Mouse (Mus musculus): ENCODE results near the gene Slc25a39. TPM values are rescaled to one million over a fixed set of nuclear protein-coding genes. Genes with fewer than 3 reads are reported as not detected.
"Not testable (repeated sequence)": the region's sequence is repeated elsewhere in the genome, so short reads cannot be mapped to it uniquely, and the experiment has no call there.

Gene Slc25a39
- total RNA-seq, 4 experiments from 2014 or later: 62.0 to 72.4 (median 64.6) TPM

DNA sequence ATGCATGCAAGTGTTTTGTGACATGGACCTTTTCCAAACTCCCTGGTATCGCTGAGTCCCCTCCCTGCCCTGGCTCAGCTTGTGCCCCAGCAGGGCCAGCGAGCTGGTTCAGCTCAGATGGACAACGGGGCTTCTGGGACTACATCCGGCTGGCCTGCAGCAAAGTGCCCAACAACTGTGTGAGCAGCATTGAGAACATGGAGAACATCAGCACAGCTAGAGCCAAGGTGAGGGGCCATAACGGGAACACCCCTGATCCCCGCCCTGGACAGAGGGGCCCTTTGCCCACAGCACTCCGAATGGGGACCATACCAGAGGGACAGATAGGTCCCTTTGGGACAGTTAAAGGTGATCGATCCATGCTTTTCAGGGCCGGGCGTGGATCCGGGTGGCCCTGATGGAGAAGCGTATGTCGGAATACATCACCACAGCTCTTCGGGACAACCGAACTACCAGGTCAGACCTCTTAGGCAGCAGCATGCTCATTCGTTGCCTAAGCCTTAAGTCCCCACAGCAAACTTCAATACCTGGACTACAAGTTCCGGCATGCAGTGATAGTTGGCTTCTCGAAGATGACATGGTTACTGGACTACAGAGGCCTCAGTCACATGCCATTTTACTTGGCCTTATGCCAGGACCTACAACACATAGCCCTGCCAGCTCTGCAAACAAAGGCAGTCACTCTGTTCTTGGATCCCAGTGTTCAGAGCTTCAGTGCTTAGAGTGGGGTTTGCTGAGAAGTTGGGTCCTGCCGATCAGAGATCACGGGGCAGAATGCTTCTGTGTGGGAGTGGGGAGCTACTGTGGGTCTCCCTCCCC lies 9.5 kb downstream of the Slc25a39 start:
- peak; percentile 56 to 71 for DNase-seq (ENCODE audit: low spot score in 2 of 2)

DNA sequence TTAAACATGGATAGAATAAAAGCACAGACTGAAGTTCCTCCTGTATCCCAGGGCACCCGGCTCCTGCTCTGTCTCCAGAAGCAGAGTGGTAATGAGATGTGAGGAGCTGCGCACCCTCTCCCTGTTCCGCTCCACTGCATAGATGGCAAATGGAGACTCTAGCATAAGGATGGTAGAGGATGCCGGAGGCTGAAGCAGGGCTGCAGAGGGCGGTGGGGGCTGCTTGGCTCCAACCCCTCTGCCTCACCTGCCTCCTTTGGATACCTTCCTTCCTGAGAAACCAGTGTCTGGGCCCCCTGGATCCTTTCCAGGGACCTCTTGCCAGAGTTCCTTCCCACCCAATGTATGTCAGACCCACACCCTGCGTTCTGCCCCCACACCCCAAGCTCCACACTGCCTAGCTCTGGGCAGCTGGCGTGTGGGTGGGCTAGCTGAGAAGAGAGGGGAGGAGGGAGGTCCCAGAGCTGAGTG lies 11.0 kb downstream of the Slc25a39 start:
- DNase-seq (ENCODE audit: low spot score in 2 of 2): peak; percentile 31 to 39

DNA sequence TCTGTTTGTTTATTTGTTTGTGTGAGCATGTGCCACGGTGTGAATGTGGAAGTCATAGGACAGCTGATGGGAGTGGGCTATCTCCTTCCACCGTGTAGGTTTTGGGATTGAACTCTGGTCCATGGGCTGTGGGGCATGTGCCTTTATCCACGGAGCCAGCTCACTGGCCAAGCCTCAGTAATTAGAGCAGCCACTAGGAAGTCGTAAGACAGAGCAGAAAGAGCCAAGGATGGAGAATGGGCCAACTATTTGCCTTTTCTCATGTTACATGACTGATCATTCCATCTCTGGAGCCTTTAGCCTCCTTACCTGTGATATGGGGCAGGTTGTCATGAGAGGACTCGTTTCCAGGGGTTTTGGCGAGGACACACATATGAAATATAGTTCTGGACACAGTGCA lies 11.5 kb downstream of the Slc25a39 start:
- no peak for DNase-seq (ENCODE audit: low spot score in 2 of 2)

DNA sequence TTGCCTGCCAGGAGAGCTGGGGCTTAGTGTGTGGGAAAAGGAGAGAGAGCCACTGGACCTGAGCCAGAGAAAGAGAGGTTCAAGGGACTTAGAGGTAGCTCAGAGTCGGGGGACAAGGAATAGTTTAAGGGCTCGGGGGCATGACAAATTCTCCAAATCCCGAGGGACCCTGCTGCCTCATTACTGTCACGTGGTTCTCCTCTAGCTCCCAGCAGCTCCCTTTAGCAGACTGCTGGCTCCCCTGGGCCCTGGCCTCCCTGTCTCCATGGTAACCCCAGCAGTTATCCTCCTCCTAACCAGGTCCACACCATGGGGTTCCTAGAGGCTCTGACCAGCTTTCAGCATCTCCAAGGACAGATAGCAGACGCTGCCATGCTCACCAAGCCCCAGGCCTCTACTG lies 12.5 kb downstream of the Slc25a39 start:
- DNase-seq (ENCODE audit: low spot score in 2 of 2): peak in 1 of 2 experiments; percentile 25

DNA sequence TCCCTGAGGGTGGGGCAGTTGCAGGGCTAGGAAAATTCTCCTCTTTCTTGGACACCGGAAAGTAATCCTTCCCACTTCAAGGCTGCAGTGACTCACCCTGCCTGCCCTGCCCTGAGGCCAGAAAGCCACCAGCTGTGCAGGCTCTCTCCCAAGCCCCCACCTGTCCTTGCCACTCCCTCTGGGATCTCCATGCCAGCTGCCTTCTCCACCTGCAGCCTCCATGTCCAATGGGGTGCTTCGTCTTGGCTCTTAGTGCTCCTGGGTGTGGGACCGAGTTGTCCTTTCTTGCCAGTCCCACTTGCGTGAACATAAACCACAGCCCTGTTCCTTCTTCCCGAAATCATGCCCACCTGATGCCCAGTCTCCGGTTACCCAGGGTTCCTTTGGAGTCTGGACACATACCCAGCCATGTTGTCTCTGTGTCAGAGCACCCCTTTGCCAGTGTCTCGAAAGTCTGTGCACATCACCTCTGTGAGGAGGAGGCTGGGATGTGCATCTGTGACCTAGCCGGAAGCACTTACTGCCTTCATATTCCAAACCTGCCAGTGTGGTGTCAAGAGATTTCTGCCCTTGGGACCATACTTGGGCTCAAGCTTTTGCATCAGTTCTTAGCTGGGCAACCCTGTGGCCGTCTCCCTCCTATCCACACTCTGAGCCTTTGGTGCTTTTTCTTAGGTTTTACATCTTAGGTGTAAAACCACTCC lies 13.2 kb downstream of the Slc25a39 start:
- no peak for DNase-seq (ENCODE audit: low spot score in 2 of 2)

DNA sequence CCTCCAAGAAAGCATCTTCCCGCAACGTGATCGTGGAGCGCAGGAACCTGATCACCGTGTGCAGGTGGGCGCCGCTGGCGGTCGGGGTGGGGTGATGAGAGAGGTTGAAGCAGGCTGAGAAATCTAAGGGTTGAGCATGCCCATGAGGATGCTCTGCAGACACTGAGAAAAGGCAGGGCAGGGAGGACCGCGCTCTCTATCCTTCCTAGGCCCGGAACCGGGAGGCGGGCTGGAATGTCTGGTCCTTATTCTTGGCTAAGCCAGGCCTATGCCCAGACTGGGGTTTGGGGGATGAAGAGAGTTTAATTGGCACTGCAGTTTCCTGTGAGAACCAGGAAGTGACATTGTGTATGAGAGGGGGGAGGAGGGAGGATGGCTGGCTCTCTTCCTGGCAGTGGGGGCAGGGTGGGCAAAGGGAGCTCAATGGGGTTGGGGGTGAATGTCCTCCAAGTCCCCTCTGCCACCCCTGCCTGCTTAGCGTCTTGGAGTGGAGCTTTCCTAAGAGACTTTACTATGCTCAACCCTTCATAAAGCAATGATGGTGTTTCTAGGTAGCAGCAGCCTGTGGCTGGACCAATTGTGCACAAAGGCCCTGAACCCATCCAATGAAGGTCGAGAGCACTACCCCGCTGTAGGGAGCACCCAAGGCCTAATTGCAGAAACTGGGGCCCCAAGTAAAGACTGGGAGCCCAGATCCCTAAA lies 13.9 kb downstream of the Slc25a39 start:
- DNase-seq (ENCODE audit: low spot score in 2 of 2): peak; percentile 41 to 48

DNA sequence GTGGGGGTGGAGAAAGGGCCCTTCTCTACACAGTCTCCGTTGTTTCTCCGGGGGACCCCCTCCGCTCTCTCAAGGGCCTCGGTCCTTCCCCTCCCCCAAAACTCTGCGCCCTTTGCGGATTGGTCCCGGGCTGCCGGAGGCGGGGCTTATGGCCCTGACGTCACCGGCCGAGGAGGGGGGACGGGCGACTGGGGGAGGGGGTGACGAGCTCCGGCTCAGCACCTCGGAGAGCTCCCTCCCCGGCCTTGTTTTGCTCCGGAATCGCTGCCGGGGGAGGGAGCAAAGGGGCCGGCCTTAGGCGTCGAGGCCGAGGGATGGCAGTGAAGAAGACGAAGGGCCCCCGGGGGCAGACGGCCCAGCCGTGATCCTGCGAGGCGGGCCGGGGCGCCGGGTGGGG lies 14.5 kb downstream of the Slc25a39 start, which contains the start of gene Rundc3a:
TSS of gene Rundc3a (plus strand) at position 166 of the 397 bp plus-strand sequence.
- DNase-seq (ENCODE audit: low spot score in 2 of 2): peak; percentile 92 to 94

DNA sequence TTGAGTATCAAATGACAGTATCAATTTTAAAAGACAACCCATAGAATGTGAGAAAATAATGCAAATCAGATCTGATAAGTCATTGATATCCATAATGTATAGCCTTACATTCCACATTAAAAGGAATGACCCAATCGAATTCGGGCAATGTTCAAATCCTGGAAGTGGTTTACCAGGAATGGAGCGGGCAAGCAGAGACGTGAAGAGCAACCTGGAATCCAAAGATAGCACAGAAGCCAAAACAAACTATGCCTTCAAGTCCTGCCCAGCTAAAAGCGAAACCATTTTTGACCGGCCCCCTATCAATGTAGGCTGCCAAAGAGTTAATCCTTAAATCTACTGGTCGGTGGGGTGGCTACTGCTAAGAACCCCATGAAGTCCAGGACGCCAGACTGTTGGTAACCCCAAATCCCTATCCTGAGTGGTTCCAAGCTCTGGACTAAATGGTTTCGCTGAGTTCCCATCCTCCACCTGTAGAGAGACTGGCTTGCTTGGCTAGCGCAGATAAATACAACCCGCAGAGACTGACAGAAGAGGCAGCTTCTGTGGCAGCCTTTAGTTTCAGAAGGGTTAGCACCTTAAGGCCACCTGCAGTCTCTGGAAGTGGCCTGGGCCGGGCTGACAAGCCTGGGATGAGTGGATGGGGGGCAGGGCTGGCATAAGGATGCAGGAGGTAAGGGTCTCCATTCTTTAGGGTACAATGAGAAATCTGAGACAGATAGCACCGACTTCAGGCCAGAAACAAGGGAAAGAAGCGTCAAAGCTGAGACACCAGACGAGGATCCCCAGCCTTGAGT lies 15.1 kb downstream of the Slc25a39 start:
- no peak for DNase-seq (ENCODE audit: low spot score in 2 of 2)

DNA sequence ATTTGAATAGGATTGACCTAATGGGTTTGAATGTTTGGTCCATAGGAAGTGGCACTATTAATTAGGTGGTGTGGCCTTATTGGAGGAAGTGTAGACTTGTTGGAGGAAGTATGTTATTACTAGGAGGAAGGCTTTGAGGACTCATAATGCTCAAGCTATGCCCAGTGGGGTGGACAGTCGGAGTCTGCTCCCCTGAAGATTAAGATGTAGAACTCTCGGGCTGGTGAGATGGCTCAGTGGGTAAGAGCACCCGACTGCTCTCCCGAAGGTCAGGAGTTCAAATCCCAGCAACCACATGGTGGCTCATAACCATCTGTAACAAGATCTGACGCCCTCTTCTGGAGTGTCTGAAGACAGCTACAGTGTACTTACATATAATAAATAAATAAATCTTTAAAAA lies 18.3 kb downstream of the Slc25a39 start:
- not testable (repeated sequence) for DNase-seq (ENCODE audit: low spot score in 2 of 2)

DNA sequence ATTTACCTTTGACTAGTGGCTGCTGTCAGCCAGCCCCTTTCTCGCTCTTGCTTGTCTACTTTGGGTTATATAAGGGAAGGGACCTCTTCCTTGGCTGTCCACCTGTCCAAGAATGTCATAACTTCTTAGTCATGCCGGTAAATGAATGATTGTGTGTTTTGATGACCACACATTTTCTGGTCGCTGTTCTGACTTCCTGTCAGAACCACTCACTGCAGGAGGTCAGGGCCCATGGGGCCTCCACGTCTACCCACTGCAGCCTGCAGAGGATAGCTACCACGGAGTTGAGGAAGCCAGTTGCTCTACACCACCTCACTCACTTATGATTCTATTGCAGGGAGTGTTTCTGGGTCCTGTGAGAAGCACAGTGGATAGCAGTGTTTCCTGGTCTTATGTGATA lies 21.6 kb downstream of the Slc25a39 start:
- no peak for DNase-seq (ENCODE audit: low spot score in 2 of 2)

DNA sequence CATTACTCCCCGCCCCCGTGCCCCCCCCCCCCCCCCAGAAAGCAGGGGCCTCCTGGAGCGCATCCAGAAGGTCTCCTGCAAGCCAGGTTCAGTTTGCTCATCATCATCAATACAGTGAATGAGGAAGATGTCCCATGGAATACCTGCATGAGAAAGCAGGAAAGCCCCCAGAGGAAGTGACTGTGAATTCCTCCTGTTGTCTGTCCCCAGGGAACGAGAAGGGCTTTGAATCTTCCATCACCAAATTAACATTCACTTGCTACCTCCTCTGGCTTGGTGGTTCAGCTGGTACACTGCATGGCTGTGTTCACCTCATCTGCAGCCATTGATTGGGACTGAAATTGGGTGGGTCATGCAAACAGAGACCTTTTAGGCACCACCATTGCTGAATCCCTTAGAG lies 22.7 kb downstream of the Slc25a39 start:
- no peak for DNase-seq (ENCODE audit: low spot score in 2 of 2)

DNA sequence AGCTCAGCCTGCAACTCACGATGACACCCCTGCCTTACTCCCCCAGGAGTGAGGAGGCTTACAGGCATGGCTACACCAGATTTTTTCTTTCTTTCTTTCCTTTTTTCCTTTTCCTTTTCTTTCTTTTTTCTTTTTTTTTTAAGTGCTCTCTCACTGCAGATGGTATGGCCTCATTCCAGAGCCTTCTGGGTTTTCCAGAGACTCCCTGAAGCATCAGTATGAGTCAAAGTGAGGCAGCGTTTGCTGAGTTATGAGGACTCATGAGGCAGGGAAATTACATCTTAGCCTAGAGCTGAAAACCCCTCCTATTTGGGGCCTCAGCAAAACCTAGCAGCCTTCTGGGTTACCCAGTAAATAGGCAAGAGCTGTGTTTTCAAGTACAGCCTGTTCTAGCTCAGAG lies 23.3 kb downstream of the Slc25a39 start:
- peak; percentile 25 to 38 for DNase-seq (ENCODE audit: low spot score in 2 of 2)

DNA sequence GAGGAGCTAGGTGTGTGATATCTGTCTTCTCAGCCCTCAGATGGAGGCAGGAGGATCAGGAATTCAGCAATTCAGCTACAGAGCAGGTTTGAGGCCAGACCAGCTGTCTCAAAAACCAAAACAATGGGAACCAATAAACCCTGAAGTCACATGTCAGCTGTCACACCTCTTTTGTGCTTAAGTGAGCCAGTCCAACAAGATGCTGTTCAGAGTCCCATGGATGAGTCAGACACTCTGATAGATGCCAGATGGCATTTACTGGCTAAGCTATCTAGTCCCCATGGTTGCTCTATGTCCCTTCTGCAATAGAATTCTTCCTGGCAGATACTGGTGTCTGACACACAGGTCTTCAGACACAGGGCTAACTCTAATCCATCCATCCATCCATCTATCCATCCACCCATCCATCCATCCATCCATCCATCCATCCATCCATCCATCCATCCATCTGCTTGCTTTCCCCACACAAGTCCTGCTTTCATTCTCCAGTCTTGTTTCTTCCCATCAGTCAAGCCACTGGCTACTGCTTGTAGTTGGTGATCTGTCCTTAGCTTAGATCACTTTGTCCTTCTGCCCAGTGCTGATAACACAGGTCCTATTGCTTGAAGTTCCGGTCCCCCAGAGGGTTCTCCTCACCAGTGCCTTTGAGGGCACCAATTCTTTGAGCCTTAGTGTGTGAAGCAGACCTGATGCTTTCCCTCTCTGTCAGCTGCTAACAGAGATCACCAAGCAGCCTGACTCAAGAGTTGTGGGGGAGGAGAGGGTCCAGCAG lies 24.2 kb downstream of the Slc25a39 start:
- DNase-seq (ENCODE audit: low spot score in 2 of 2): peak in 1 of 2 experiments; percentile 32

DNA sequence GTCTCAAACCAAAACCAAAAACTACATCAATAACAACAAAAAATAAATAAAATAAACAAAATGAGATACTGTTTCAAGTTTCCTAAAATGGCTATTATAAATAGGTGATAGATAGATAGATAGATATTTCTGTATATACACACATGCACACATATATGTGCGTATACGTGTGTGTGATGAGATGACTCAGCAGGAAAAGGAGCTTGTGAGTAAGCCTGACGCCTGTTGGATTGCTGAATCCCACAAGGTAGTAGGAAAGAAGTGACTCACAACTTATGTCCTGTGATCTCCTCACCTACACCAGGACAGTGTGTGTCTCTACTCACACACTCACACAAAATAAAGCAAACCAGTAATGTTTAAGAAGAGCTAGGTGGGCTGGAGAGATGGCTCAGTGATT lies 25.0 kb downstream of the Slc25a39 start:
- no peak for DNase-seq (ENCODE audit: low spot score in 2 of 2)

DNA sequence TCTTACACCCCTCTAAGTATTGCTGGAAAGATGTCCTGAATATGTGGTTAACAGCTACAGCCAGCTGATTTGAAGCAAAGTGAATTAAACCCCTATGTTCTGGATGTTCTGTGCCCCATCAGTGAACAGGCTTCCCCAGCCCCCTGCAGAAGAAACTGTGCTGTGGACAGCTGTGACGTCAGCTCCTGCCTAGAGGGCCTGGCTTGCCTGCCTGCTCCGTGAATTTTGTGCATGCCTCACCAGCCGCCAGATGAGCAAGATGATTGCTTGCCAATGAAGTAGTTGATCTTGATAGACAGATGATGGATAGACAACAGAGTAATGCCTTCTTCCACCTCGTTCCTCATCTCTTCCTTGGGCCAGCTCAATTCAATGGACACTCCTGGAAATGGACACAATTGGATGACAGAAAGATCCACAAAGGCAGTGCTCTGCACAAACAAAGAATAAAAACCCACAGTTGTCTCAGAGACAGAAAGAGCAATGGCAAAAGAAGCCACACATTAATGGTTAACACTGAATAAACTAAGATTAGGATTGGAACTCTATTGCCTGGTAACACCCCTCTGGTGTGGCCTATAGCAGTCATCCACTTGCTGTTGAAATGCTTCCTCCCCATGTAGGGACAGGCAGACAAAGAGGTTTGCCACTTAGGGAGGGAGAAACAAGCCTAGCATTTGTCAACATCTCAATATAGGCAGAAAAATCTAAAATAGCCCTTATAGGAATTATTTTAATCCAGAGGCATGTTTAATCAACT lies 26.2 kb downstream of the Slc25a39 start:
- no peak for DNase-seq (ENCODE audit: low spot score in 2 of 2)

DNA sequence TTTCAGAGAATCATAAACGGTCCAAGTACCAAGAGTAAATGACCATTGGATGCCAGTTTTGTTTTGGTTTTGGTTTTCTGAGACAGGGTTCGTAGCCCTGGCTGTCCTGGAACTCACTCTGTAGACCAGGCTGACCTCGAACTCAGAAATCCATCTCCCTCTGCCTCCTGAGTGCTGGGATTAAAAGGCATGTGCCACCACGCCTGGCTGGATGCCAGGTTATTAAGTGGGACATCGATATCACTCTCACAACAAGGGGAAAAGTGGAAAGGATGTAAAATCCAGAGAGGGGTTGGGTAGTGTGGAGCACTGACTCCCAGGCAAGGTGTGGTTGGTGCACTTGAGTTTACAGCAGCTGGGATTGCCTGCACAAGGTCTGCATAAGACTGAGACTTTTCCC lies 27.7 kb downstream of the Slc25a39 start:
- no peak for DNase-seq (ENCODE audit: low spot score in 2 of 2)

DNA sequence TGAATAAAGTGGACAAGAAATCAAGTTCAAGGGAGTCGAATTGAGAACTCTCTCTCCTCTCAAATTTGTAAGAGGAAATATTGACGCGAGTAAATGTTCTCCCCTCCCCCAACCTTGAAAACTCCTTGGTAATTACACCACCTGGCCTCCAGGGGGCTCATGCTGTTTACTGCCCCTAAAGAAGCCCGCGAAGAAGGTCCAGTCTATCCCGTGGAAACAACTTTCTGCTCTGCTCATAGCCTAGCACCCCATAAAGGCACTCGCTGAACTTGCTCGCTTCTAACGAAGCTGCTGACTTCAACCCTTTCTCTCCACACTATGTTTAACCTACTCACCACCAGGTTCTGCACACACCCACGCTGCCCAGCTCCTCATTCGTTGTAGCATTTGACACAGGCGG lies 30.6 kb downstream of the Slc25a39 start:
- no peak for DNase-seq (ENCODE audit: low spot score in 2 of 2)

DNA sequence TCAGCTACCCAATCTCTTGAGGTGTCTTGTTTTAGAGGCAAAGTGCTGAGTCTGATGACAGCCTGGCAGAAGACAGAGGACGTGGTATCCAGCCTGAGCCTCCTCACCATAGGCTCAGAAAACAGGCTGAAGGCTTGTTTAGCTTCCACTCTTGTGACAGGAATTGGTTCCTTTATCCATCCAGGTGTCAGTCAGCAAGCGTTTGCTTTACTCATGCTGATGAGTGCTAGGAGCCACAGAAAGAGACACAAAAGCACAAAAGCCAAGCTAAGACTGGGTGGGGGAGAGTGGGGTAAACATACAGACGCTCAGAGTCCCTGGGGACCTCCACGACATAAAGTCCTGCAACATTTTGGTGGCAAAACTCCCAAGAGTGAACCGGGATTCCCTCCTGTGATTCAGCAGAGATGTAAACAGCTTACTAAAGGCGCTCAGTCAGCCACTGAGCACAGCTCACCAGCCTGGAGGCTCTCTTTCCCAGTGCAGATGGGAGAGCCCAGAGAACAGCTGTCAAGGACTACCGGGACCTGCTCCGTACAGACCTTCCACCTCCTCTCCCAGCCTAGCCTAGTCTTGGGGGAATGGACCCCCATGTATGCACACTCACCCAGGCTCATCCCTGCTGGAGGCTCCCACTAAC lies 31.4 kb downstream of the Slc25a39 start:
- no peak for DNase-seq (ENCODE audit: low spot score in 2 of 2)

All from layer of hippocampus, adult 8-10 months (tissue).